Mouse (Mus musculus): ENCODE measurements at regions not wholly inside any gene's neighbourhood (a gene's known extent, or its start where the extent isn't known, plus 50 kb on each side); places are given as distances from the start of the nearest gene placed in this dataset.
"Not testable (repeated sequence)": the region's sequence is repeated elsewhere in the genome, so short reads cannot be mapped to it uniquely, and the experiment has no call there.

GRCm38 (mm10) chr3:49641966-49642758 is 115.0 kb downstream of the Pcdh18 start:
- no peak for TF ChIP-seq CTCF (IDR thresholded peaks at IDR 0.05; ENCODE audit: borderline replicate concordance, insufficient read depth, low read length)
- TF ChIP-seq POLR2A (IDR thresholded peaks at IDR 0.05; ENCODE audit: low read depth, low read length): no peak; the same call in 1 of the 2 replicates
- no peak overlapping the region for H3K4me3 ChIP-seq (ENCODE audit: insufficient read depth, low read length)

DNA sequence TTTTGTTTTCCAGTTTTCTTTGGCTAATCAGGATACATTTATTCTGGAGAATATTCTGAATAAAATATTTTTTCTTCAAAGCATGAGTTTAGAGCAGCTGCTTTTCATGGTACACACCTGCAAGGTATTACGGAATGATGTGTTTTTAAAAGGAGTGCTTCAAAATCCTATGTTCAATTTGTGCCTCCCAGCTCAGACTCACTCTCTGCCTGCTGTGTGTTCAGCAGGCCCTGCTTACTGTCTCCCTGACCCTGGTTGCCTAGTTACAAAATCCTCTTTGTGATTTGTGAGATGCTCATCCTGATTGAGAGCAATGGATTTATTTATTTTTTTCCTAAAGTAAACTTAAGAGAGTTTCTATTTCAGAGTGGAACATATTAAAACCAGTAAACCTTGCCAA is 115.7 kb downstream of the Pcdh18 start:
- TF ChIP-seq CTCF (IDR thresholded peaks at IDR 0.05; ENCODE audit: borderline replicate concordance, insufficient read depth, low read length): no peak
- H3K4me1 ChIP-seq (ENCODE audit: control insufficient read depth, insufficient read depth, low read length): no peaks in the 10 kb centered on the region
- H3K27ac ChIP-seq (ENCODE audit: insufficient read depth, low read length): peak overlapping the region; percentile 47; the same call in 1 of the 2 replicates
- H3K4me3 ChIP-seq (ENCODE audit: insufficient read depth, low read length): no peak overlapping the region

More at GRCm38 (mm10) chr3:49641966-49642758, 115.0 kb downstream of the Pcdh18 start:
- Histone ChIP-seq H3K4me1 (ENCODE audit: control insufficient read depth, insufficient read depth, low read length) (no peaks in the 10 kb centered on the region), H3K27ac (ENCODE audit: insufficient read depth, low read length) (no peak overlapping the region)

GRCm38 (mm10) chr3:49638601-49639000 is 118.5 kb downstream of the Pcdh18 start:
- H3K27ac ChIP-seq (ENCODE audit: insufficient read depth, low read length): no peak overlapping the region
- no peak for TF ChIP-seq CTCF (IDR thresholded peaks at IDR 0.05; ENCODE audit: borderline replicate concordance, insufficient read depth, low read length)
- TF ChIP-seq POLR2A (IDR thresholded peaks at IDR 0.05; ENCODE audit: low read depth, low read length): no peak
- no peak overlapping the region for H3K4me3 ChIP-seq (ENCODE audit: insufficient read depth, low read length)
- no peaks in the 10 kb centered on the region for H3K4me1 ChIP-seq (ENCODE audit: control insufficient read depth, insufficient read depth, low read length)

GRCm38 (mm10) chr3:49636676-49637075 is 120.4 kb downstream of the Pcdh18 start:
- Histone ChIP-seq H3K4me3 (ENCODE audit: insufficient read depth, low read length) (no peak overlapping the region), H3K4me1 (ENCODE audit: control insufficient read depth, insufficient read depth, low read length) (no peaks in the 10 kb centered on the region), H3K27ac (ENCODE audit: insufficient read depth, low read length) (no peak overlapping the region)
- TF ChIP-seq CTCF (IDR thresholded peaks at IDR 0.05; ENCODE audit: borderline replicate concordance, insufficient read depth, low read length) (no peak), POLR2A (IDR thresholded peaks at IDR 0.05; ENCODE audit: low read depth, low read length) (no peak)

DNA sequence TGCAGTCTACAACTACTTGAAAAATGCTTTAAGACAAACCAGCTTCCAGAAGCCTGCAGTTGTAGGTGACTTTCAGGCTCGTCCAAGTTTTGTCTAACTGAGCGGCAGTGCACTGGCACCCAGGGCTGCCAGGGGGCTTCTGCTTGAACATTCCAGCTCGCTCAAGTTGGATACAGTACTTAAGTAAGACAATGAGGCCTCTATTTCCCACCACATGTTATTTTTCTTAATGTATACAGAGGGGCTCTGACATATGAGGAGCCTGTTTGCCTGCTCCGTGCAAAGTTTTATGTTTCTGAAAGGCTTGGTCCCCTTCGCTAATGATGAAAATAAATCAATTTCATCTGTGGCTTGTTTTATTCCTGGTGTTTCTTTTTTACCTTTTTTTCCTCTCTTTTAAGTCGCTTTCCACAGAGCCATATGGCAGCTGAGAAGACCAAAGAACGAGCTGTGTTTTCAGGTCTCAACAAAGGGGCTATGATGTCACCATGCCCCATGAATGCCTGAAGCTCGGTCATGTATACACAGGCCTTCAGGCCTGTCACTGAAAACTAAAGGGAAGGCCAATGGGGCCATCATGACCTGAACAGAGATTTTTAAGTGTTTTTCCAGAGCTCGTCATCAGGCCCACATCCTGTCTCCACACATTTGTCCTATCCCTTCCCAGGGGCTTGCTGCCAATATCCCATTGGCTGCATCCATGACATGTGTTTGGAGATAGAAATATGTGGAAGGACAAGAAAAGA is 164.2 kb downstream of the Pcdh18 start:
- H3K27ac ChIP-seq (ENCODE audit: insufficient read depth, low read length): no peak overlapping the region
- no peak overlapping the region for H3K4me3 ChIP-seq (ENCODE audit: insufficient read depth, low read length)
- TF ChIP-seq CTCF (IDR thresholded peaks at IDR 0.05; ENCODE audit: borderline replicate concordance, insufficient read depth, low read length) (no peak), POLR2A (IDR thresholded peaks at IDR 0.05; ENCODE audit: low read depth, low read length) (no peak)
- H3K4me1 ChIP-seq (ENCODE audit: control insufficient read depth, insufficient read depth, low read length): no peaks in the 10 kb centered on the region

DNA sequence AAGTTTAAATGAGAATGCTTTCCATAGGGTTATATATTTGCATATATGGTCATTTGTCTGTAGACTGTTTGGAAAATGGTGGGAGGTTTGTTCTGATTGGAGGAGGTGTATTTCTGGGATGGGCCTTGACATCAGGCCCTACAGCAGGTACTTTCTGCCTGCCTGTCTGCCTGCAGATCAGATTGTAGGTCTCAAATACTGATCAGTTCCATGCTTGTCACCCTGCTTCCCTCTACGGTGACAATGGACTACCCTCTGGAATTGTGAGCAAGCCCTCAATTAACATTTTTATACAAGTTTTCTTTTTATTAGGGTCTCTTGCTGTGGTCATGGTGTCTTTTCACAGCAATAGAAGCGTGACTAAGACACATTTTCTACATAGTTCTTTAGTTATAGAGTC is 166.9 kb downstream of the Pcdh18 start:
- TF ChIP-seq CTCF (IDR thresholded peaks at IDR 0.05; ENCODE audit: borderline replicate concordance, insufficient read depth, low read length) (no peak), POLR2A (IDR thresholded peaks at IDR 0.05; ENCODE audit: low read depth, low read length) (no peak)
- no peak overlapping the region for H3K4me3 ChIP-seq (ENCODE audit: insufficient read depth, low read length)
- no peaks in the 10 kb centered on the region for H3K4me1 ChIP-seq (ENCODE audit: control insufficient read depth, insufficient read depth, low read length)
- H3K27ac ChIP-seq (ENCODE audit: insufficient read depth, low read length): no peak overlapping the region

- Histone ChIP-seq H3K4me3 (ENCODE audit: insufficient read depth, low read length) (no peak overlapping the region), H3K27ac (ENCODE audit: insufficient read depth, low read length) (no peak overlapping the region; the same call in 1 of the 2 replicates), H3K4me1 (ENCODE audit: control insufficient read depth, insufficient read depth, low read length) (no peaks in the 10 kb centered on the region)
- TF ChIP-seq CTCF (IDR thresholded peaks at IDR 0.05; ENCODE audit: borderline replicate concordance, insufficient read depth, low read length) (no peak), POLR2A (IDR thresholded peaks at IDR 0.05; ENCODE audit: low read depth, low read length) (no peak)
Measured at GRCm38 (mm10) chr3:49586531-49587168, 170.5 kb downstream of the Pcdh18 start.

DNA sequence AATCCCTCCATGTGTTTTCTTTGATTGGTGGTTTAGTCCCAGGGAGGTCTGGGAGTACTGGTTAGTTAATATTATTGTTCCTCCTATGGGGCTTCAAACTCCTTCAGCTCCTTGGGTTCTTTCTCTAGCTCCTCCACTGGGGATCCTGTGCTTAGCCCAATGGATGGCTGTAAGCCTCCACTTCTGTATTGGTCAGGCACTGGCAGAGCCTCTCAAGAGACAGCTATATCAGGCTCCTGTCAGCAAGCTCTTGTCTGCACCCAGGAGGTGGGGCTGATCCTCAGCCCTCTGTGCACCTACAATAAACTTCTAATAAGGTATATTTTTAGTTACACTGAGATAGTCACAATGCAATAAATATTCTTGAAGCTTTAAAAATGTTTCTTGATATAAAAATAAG is 171.2 kb downstream of the Pcdh18 start:
- H3K27ac ChIP-seq (ENCODE audit: insufficient read depth, low read length); H3K4me3 ChIP-seq (ENCODE audit: insufficient read depth, low read length): not testable (repeated sequence)

DNA sequence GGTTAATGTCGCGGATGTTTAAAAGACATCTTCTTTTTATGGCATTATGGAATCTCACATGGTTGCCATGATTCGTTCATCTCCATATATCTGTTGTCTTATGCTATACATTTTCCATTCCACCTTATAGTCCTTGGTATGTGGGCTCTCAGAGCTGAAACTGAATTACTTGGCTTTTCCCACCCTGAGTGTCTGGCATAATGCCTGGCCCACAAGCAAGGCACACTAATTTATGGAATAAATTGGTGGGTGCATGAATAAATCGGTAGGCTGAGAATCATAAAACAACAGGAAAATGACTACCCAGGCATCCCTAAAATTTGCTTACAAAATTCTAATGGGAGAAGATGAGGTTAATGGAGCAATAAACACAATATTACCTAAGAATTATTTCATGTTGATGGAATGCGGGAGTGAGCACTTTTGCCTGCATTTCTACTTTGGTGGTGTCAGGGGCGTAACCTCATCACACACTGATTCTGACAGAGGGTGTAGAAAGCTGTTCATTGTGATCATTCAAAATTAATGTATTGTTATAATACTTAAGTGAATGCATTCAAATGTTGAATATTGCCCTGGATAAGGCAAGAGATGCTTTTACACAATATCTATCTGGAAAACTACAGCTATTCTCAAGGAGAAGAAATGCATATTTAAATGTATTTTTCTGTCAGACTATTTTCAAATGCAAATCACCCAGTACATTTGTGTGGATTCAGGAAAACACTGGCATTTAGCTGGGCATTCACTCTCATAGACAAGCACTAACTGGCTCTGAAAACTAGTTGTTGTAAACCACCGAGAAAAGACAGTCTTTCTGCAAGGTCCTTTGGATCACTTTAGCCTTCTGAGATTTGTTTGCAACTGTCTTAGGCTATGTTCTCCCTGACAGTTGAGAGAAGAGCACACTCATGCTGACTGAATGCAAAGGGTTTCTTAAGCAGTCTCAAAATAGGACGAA is 190.1 kb downstream of the Pcdh18 start:
- H3K4me1 ChIP-seq (ENCODE audit: control insufficient read depth, insufficient read depth, low read length): no peaks in the 10 kb centered on the region
- no peak overlapping the region for H3K27ac ChIP-seq (ENCODE audit: insufficient read depth, low read length)
- no peak overlapping the region for H3K4me3 ChIP-seq (ENCODE audit: insufficient read depth, low read length)
- no peak for TF ChIP-seq CTCF (IDR thresholded peaks at IDR 0.05; ENCODE audit: borderline replicate concordance, insufficient read depth, low read length)
- TF ChIP-seq POLR2A (IDR thresholded peaks at IDR 0.05; ENCODE audit: low read depth, low read length): no peak

More for the DNA sequence above, 171.2 kb downstream of the Pcdh18 start:
- not testable (repeated sequence) for H3K4me1 ChIP-seq (ENCODE audit: control insufficient read depth, insufficient read depth, low read length)
